Mouse (Mus musculus): ENCODE data around the gene Stk4.

DNA sequence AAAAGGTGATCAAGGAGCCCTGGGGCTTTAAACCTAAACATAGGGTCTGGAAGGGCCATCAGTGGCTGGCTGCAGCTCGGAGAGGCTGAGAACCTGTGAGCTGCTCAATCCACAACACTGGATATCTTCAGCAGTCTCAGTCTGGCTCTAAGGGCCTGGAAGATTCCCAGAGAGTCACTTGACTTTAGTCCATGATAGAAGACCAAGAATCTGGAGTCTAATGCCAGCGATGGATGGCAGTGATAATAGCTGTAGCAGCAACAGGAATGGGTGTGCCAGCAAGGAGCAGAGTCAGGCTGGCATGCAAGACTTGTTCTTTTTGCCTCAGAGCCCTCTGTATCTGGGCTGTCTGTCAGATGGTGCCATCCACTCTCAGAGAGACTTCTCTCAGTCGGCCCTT lies 32.2 kb downstream of the Stk4 start:
- no peak for TF ChIP-seq GATA1 (IDR thresholded peaks at IDR 0.05; ENCODE audit: borderline replicate concordance, low read length)
- TF ChIP-seq FLI1 (IDR thresholded peaks at IDR 0.05; ENCODE audit: low read length) = no peak

Data from megakaryocyte, embryonic 14.5 days (primary cell).